Mouse (Mus musculus) cortical plate, adult 2 months (tissue): Measurements from ENCODE around the gene AC124502.3.

Experiments
- CTCF ChIP-seq: fragments of 200-500 bp; IDR thresholded peaks from 2 replicates; pipeline ENCODE4 v1.5.1; 2011; ENCODE audit warnings: mild to moderate bottlenecking, control low read depth, low read length; ENCODE audit not compliant: insufficient read depth; ENCODE audit errors: extremely low read depth
- POLR2A ChIP-seq: fragments of 200-500 bp; IDR thresholded peaks from 2 replicates; pipeline ENCODE4 v1.6.1; 2011; ENCODE audit warnings: mild to moderate bottlenecking, low read length, control low read depth; ENCODE audit not compliant: insufficient read depth; ENCODE audit errors: extremely low read depth

DNA sequence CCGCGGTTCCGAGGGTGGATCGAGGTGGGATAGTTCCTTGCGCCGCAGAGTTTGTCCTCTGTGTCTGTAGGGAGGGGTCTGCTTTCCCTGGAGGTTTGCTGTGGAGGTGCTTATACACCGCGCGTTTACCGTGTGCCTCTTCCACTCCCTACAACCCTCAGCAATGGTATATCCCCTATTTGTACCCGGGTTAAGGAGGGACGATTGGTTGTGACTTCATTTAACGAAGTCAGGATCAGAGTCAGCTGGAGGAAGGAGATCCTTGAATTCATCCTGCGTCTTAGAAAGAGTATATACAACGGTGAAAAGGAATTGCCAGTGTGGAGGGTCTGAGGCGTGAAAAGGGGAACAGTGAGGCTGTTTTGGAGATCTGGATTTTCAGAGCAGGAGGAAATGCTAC, 2.9 kb downstream of the AC124502.3 start:
- no peak for TF ChIP-seq CTCF
- no peak for TF ChIP-seq POLR2A
